Mouse (Mus musculus): ENCODE results near the gene Pde12. TPM values are rescaled to one million over a fixed set of nuclear protein-coding genes. Genes with fewer than 3 reads are reported as not detected.

Pde12 gene
- polyA plus RNA-seq, 1 experiment from 2014 or later = 10.0 TPM

DNA sequence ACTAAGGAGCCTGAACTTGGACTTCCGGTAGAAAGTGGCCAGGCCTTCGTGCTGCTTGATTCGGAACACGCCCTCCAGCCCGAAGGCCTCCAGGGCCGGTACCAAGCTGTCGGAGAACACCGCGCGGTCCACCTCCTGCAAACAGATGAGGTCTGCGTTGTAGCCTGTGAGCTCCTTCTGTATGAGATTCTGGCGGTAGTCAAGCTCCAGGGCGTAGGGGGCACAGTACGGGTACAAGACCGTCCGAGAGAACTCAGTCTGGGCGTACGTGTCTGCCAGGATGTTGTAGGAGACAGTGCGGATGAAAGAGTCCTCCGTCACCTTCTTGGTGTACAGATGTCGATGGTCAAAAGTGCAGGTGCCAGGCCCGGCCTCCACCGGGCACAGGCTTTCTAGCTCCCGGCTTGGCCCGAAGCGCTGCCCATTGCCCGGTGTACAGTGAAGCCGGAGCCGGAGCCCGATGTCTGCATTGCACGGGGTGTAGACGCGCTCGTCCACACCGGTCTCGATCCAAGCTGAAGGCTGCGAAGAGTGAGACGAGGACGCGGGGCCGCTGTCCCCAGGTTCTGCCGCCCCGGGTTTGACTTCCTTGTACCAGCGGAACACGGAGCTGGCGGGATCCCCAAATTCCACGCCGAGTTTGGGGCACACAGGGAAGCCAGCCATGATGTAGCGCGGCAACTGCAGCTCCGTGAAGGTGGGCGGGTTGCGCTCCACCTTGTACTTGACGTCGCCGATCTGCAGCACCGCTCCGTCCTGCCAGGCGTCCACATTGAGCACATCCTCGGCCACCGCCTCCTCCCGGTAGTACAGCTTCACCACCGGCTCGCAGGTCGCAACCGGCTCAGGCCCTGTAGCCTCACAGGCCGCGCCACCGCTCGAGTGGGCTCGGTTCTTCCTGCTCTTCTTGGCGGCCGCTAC, 1.1 kb downstream of the Pde12 start:
- peak overlapping the region; percentile 92 for H3K27ac ChIP-seq
- ATAC-seq (ENCODE audit: insufficient number of reproducible peaks, low FRiP score, low TSS enrichment, low read depth) = 0 out of 2 replicates have a peak, but pooled peaks have one; percentile 43
- peak overlapping the region; percentile 79 for H3K9ac ChIP-seq
- H3K4me3 ChIP-seq = peak overlapping the region; percentile 73
- peaks cover 16% of the 10 kb centered on the region for H3K36me3 ChIP-seq
- no peaks in the 10 kb centered on the region for H3K27me3 ChIP-seq
- no peaks in the 10 kb centered on the region for H3K9me3 ChIP-seq
- H3K4me1 ChIP-seq = peaks cover 21% of the 10 kb centered on the region
- WGBS = under 1% methylated on average over 73 of the region's 73 CpGs
- H3K4me2 ChIP-seq = peak overlapping the region; percentile 95

DNA sequence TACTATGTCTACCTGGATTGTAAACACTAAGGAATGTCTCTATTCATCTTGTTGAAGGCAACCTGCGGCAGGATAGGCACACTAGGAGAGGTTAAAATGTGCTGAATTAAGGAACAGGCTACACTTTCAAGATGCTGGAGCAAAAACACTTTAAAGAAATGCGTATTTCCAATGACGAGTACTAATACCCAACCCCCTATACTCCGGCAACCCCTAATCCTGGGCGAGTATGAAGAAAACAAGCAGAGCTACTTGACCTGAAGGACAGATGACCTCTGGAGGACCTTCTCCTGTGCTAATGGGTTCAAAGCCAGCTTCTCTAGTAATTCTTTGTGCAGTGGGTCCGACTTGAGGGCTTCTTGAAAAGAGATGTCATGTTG, 1.7 kb downstream of the Pde12 start:
- 21% methylated on average over 6 of the region's 6 CpGs for WGBS
- H3K4me2 ChIP-seq = peak overlapping the region; percentile 95
- H3K9ac ChIP-seq = peak overlapping the region; percentile 79
- 0 out of 2 replicates have a peak overlapping the region, but pooled peaks have one; percentile 92 for H3K27ac ChIP-seq
- no peaks in the 10 kb centered on the region for H3K9me3 ChIP-seq
- peaks cover 16% of the 10 kb centered on the region for H3K36me3 ChIP-seq
- H3K4me3 ChIP-seq = peak overlapping the region; percentile 73
- peaks cover 21% of the 10 kb centered on the region for H3K4me1 ChIP-seq
- ATAC-seq (ENCODE audit: insufficient number of reproducible peaks, low FRiP score, low TSS enrichment, low read depth) = no peak
- H3K27me3 ChIP-seq = no peaks in the 10 kb centered on the region

DNA sequence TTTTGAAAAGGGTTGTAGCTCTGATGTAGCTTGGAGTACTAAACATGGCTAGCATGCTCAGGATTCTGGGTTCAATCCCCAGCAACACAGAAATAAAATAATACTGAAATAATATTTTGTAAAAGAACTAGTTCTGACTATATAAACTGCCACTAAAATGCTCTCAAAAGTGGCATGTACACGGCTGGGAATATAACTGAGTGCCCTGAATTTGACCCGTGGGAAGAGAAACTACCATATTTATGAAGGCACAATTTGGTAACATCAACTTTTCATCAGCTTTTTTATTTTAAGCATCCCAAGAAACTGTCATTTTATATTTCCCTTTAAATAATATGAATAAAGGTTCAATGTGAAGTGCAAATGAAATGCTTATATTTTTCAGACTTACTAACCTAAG, 5.8 kb downstream of the Pde12 start:
- Histone ChIP-seq H3K9ac (no peak overlapping the region), H3K27ac (no peak overlapping the region), H3K4me2 (no peak overlapping the region), H3K4me3 (no peak overlapping the region), H3K4me1 (peaks cover 17% of the 10 kb centered on the region), H3K9me3 (no peaks in the 10 kb centered on the region), H3K36me3 (peaks cover 19% of the 10 kb centered on the region), H3K27me3 (no peaks in the 10 kb centered on the region)
- 86% methylated on average over 2 of the region's 2 CpGs for WGBS
- no peak for ATAC-seq (ENCODE audit: insufficient number of reproducible peaks, low FRiP score, low TSS enrichment, low read depth)

DNA sequence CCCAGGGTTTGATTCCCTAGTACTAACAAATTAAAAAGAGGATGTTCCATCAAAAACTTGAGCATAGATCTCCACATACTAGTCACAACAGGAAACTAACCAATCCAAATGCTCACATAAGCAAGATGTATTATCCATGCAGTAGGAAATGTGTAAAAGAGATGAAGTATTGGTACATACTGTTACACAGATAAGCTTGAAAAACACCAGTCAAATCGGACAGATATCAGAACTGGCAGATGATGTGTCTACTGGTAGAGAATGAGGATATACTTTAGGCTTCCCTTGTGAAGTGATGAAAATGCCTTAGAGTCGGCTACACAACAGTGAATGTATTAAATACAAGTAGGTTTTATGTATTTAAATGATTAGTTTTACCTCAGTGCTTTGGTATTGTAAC, 7.2 kb downstream of the Pde12 start:
- WGBS = 86% methylated on average over 2 of the region's 2 CpGs
- H3K36me3 ChIP-seq = peaks cover 28% of the 10 kb centered on the region
- no peaks in the 10 kb centered on the region for H3K9me3 ChIP-seq
- no peak overlapping the region for H3K4me2 ChIP-seq
- ATAC-seq (ENCODE audit: insufficient number of reproducible peaks, low FRiP score, low TSS enrichment, low read depth) = no peak
- peaks cover 6% of the 10 kb centered on the region; the same call in 1 of the 2 replicates for H3K4me1 ChIP-seq
- H3K9ac ChIP-seq = no peak overlapping the region
- H3K27ac ChIP-seq = no peak overlapping the region
- H3K27me3 ChIP-seq = no peaks in the 10 kb centered on the region
- no peak overlapping the region for H3K4me3 ChIP-seq

DNA sequence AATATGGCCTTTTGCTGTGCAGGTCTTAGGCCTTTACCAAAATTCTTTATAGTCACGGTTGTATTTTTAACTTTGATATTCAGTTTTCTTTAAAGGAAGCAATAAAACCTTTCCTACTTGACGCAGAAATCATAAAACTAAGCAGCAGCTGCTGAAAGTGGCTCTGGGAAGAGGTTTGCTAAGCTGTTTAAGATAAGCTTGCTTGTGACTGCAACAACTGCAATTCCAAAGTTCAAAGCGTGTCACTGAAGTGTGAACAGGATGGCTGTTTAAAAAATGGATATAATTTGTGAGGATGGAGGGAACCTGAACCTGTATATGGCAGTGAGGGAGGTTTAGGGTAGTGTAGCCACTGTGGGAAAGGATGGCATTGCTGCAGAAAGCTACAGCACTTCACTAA, 7.7 kb downstream of the Pde12 start:
- 45% methylated on average over 3 of the region's 3 CpGs for WGBS
- Histone ChIP-seq H3K36me3 (peaks cover 32% of the 10 kb centered on the region), H3K27me3 (no peaks in the 10 kb centered on the region), H3K9me3 (no peaks in the 10 kb centered on the region), H3K4me1 (peaks cover 4% of the 10 kb centered on the region; the same call in 1 of the 2 replicates), H3K27ac (no peak overlapping the region), H3K9ac (no peak overlapping the region), H3K4me2 (no peak overlapping the region), H3K4me3 (no peak overlapping the region)
- no peak for ATAC-seq (ENCODE audit: insufficient number of reproducible peaks, low FRiP score, low TSS enrichment, low read depth)

DNA sequence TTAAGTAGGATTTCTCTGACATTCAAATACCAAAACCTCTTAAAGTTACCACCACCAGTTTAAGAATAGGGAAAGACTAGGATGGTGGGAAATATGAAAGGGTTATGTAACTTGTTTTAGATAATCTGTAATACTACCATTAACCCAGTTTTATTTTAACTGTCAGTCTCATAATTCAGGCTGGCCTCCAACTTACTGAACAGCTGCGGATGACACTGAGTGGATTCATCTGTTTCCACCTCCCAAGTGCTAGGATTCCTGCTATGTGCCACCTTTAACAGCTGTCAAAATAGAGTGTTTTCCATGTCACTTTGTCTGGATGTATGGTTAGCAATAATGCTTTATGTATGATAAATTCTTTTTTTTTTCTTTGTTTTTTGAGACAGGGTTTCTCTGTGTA, 9.4 kb downstream of the Pde12 start:
- Histone ChIP-seq H3K36me3 (peaks cover 37% of the 10 kb centered on the region), H3K27ac (no peak overlapping the region), H3K4me2 (no peak overlapping the region), H3K9me3 (no peaks in the 10 kb centered on the region), H3K9ac (no peak overlapping the region), H3K27me3 (no peaks in the 10 kb centered on the region), H3K4me3 (no peak overlapping the region), H3K4me1 (no peaks in the 10 kb centered on the region)
- ATAC-seq (ENCODE audit: insufficient number of reproducible peaks, low FRiP score, low TSS enrichment, low read depth) = no peak
- 86% methylated on average over 1 of the region's 1 CpGs for WGBS

- ATAC-seq (ENCODE audit: insufficient number of reproducible peaks, low FRiP score, low TSS enrichment, low read depth) = no peak
- no peak overlapping the region for H3K4me3 ChIP-seq
- no peaks in the 10 kb centered on the region for H3K9me3 ChIP-seq
- H3K4me2 ChIP-seq = no peak overlapping the region
- no peak overlapping the region for H3K27ac ChIP-seq
- H3K27me3 ChIP-seq = no peaks in the 10 kb centered on the region
- no peaks in the 10 kb centered on the region for H3K4me1 ChIP-seq
- peaks cover 46% of the 10 kb centered on the region for H3K36me3 ChIP-seq
- no peak overlapping the region for H3K9ac ChIP-seq
Measured at GRCm38 (mm10) chr14:26658178-26658577, 11.5 kb downstream of the Pde12 start.

DNA sequence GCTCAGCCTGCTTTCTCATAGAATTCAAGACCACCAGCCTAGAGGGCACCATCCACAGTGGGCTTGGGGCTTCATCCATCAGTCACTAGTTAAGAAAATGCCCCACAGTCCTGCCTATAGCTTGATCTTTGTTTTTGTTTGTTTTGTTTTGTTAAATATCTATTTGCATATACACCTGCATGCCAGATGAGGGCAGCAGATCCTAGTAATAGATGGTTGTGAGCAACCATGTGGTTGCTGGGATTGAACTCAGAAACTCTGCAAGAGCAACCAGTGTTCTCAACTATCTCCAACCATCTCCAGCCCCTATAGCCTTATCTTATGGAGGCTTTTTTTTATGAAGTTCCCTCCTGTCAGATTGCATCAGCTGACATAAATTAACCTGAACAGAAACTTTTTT, 17.8 kb downstream of the Pde12 start:
- H3K9ac ChIP-seq = no peak overlapping the region
- H3K9me3 ChIP-seq = no peaks in the 10 kb centered on the region
- H3K4me1 ChIP-seq = 0 out of 2 replicates have a peak, but pooled peaks cover 3% of the 10 kb centered on the region
- H3K36me3 ChIP-seq = peaks cover 59% of the 10 kb centered on the region
- no peak for ATAC-seq (ENCODE audit: insufficient number of reproducible peaks, low FRiP score, low TSS enrichment, low read depth)
- H3K4me2 ChIP-seq = no peak overlapping the region
- no peak overlapping the region for H3K27ac ChIP-seq
- no peak overlapping the region for H3K4me3 ChIP-seq
- no peaks in the 10 kb centered on the region for H3K27me3 ChIP-seq

DNA sequence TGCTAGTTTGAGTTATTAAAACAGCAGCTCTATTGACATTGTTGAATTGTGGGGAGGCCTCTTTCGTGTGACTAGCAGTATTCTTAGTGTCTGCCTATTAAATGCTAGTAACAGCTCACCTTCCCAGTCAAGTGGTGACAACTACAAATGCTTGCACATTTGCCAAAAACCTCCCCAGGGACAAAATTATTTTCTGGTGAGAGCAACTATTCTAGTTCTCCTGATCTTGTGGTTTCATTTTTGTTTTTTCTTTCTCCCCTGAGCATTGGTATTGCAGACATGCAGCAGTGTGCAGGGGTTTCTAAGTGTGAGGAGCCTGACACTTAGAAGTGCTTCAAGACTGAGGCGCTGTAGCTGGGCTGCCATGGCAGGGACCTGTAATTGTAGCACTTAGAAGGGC, 21.9 kb downstream of the Pde12 start:
- no peak overlapping the region for H3K9ac ChIP-seq
- ATAC-seq (ENCODE audit: insufficient number of reproducible peaks, low FRiP score, low TSS enrichment, low read depth) = no peak
- H3K36me3 ChIP-seq = peaks cover 28% of the 10 kb centered on the region
- H3K4me3 ChIP-seq = no peak overlapping the region
- no peaks in the 10 kb centered on the region for H3K27me3 ChIP-seq
- no peaks in the 10 kb centered on the region for H3K9me3 ChIP-seq
- H3K4me1 ChIP-seq = peaks cover 9% of the 10 kb centered on the region; the same call in 1 of the 2 replicates
- no peak overlapping the region for H3K4me2 ChIP-seq
- no peak overlapping the region for H3K27ac ChIP-seq
- 74% methylated on average over 2 of the region's 2 CpGs for WGBS

DNA sequence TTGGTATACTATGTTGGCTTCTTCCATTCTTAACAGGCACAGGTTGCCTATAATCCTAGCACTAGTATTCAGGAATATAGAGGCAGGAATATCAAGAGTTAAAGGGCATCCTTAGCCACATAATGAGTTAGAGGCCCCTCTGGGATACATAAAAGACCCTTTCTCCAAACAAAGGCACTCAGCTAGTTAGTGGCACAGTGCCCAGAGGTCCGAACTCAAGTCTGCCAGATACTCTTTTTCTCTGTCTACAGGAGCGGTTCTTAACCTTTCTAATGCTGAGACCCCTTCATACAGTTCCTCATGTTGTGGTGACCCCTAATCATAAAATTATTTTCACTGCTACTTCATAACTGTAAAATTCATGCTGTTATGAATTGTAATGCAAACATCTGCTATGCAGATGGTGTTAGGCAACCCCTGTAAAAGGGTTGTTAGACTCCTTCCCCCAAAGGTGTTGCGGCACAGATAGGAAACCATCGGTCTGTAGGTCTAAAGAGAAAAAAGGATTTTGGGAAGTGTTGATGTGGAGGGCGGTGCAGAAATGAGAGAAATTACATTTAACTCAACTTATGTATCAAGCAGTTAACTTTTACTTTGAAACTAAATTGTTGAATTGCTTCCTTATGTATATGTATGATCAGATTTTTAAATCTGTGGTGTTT, 23.6 kb downstream of the Pde12 start:
- Histone ChIP-seq H3K4me1 (peaks cover 9% of the 10 kb centered on the region; the same call in 1 of the 2 replicates), H3K27ac (no peak overlapping the region), H3K27me3 (no peaks in the 10 kb centered on the region), H3K9ac (no peak overlapping the region), H3K4me3 (0 out of 2 replicates have a peak overlapping the region, but pooled peaks have one; percentile 4), H3K36me3 (peaks cover 17% of the 10 kb centered on the region), H3K9me3 (no peaks in the 10 kb centered on the region), H3K4me2 (no peak overlapping the region)
- 35% methylated on average over 5 of the region's 5 CpGs for WGBS
- ATAC-seq (ENCODE audit: insufficient number of reproducible peaks, low FRiP score, low TSS enrichment, low read depth) = no peak

DNA sequence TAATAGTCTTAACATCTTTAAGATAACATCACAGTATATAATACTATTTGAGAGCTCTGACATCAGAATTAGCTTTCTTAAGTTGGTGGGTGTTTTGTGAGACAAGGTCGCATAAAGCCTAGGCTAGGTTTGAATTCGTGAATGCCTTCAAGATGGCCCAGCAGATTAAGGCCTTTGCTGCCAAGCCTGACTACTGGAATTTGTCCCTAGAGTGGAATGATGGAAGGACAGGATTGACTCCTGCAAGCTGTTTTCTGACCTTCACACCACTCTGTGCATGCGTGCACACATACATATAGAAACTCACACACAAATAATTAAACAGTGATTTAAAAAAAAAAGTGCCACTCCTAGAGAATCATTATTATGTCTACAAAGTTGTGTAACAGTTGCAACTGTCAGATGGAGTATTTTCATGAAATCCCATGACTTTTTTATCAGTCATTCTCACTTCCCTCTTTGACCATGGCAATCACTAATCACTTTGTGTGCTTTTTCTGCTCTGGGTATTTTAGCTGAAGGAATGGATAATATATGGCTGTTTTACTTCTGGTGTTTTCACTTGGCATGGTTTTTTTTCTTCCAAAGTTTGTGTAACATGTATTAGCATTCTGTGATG, 26.6 kb downstream of the Pde12 start:
- peaks cover 10% of the 10 kb centered on the region for H3K36me3 ChIP-seq
- no peaks in the 10 kb centered on the region for H3K27me3 ChIP-seq
- 70% methylated on average over 3 of the region's 3 CpGs for WGBS
- no peak overlapping the region for H3K9ac ChIP-seq
- no peaks in the 10 kb centered on the region for H3K9me3 ChIP-seq
- no peak overlapping the region for H3K27ac ChIP-seq
- no peak overlapping the region for H3K4me2 ChIP-seq
- peaks cover 9% of the 10 kb centered on the region for H3K4me1 ChIP-seq
- H3K4me3 ChIP-seq = no peak overlapping the region
- no peak for ATAC-seq (ENCODE audit: insufficient number of reproducible peaks, low FRiP score, low TSS enrichment, low read depth)

GRCm38 (mm10) chr14:26639961-26640360, 29.7 kb downstream of the Pde12 start:
- Histone ChIP-seq H3K9ac (0 out of 2 replicates have a peak overlapping the region, but pooled peaks have one; percentile 86), H3K9me3 (no peaks in the 10 kb centered on the region), H3K4me1 (peaks cover 10% of the 10 kb centered on the region; the same call in 1 of the 2 replicates), H3K4me2 (peak overlapping the region; percentile 61), H3K36me3 (no peaks in the 10 kb centered on the region), H3K27me3 (no peaks in the 10 kb centered on the region), H3K27ac (no peak overlapping the region), H3K4me3 (peak overlapping the region; percentile 77)
- 24% methylated on average over 2 of the region's 2 CpGs for WGBS
- ATAC-seq (ENCODE audit: insufficient number of reproducible peaks, low FRiP score, low TSS enrichment, low read depth) = no peak

Measured in limb, embryonic 15.5 days (tissue).